Mouse (Mus musculus): ENCODE data around the gene Gm9758.
A peak's percentile ranks its signal among the peaks of the same experiment; 100 is the strongest.
"Not testable (repeated sequence)": the region's sequence is repeated elsewhere in the genome, so short reads cannot be mapped to it uniquely, and the experiment has no call there.

Gene Gm9758

GRCm38 (mm10) chr5:14914799-14915198 is at the start of gene Gm9758:
TSS of gene Gm9758 (minus strand) at chr5:14914899.
- not testable (repeated sequence) for DNase-seq (ENCODE audit: low read depth, low spot score)

GRCm38 (mm10) chr5:14963821-14964220 is 49.1 kb upstream of the Gm9758 start:
- DNase-seq (ENCODE audit: low read depth, low spot score) = peak; percentile 3

- DNase-seq (ENCODE audit: low read depth, low spot score) = not testable (repeated sequence)
Observed at GRCm38 (mm10) chr5:14961502-14961901, 46.8 kb upstream of the Gm9758 start.

DNA sequence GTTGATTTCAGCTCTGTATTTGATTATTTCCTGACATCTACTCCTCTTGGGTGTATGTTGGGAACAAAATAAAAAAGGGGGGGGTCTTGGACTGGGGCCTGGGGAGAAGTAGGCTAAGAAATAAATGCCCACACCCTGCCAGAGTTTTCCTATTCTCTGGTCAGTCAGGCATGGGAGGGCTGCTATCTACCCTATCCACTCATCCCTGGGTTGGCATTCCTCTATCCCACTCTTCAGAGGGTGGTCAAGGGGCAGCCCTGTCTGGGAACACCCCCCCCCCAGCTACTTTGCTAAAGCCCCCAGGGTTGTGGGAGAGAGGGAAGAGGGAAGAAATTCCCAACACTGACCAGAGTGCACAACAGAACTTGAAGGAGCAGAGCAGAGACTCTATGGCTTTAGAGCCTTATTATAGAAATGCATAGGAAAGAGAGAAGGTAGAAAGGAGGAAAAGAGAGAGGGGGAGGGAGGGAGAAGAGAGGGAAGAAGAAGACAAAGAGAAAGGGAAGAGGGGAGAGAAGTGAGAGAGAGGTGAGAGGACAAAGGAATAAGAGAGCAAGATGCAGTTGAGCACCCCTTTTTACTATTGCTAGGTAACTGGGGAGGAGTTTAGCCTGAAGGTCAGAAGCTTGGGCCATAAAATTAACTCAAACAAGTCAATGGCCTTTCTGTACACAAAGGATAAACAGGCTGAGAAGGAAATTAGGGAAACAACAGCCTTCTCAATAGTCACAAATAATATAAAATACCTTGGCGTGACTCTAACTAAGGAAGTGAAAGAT is 41.4 kb upstream of the Gm9758 start:
- not testable (repeated sequence) for DNase-seq (ENCODE audit: low read depth, low spot score)

- DNase-seq (ENCODE audit: low read depth, low spot score) = not testable (repeated sequence)
Observed at GRCm38 (mm10) chr5:14953587-14953986, 38.9 kb upstream of the Gm9758 start.

- DNase-seq (ENCODE audit: low read depth, low spot score) = not testable (repeated sequence)
Observed at GRCm38 (mm10) chr5:14952749-14953148, 38.0 kb upstream of the Gm9758 start.

GRCm38 (mm10) chr5:14951822-14952221 is 37.1 kb upstream of the Gm9758 start:
- not testable (repeated sequence) for DNase-seq (ENCODE audit: low read depth, low spot score)

DNA sequence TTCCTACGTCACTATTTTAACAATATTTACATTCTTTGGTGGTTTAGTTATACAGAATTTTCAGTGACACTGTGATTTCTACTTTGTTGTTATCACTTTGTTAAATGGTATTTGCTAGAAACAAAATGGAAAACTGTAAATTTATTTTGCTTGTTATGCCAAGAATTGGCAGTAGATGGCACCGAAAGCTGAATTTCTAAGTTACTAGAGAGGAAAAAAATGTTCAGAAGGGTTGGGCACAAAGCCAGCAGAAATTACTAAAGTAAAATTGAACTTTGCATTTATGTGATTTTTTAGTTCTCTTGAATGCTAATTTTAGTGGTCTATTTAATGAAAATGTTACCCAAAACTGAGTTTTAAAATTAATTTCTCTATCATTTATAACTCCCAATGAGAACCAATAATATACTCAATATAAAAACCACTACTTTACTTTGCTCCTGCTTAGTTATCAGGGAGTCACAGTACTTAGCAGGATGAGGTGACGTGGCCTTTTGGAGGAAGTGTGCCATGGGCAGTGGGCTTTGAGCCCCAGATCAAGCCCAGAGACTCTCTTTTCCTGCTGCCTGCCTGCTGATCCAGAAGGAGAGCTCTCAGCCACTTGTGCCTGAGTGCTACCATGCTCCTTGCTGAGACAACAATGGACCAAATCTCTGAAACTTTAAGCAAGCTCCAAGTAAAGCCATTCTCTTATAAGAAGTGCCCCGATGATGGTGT is 32.9 kb upstream of the Gm9758 start:
- not testable (repeated sequence) for DNase-seq (ENCODE audit: low read depth, low spot score)

DNA sequence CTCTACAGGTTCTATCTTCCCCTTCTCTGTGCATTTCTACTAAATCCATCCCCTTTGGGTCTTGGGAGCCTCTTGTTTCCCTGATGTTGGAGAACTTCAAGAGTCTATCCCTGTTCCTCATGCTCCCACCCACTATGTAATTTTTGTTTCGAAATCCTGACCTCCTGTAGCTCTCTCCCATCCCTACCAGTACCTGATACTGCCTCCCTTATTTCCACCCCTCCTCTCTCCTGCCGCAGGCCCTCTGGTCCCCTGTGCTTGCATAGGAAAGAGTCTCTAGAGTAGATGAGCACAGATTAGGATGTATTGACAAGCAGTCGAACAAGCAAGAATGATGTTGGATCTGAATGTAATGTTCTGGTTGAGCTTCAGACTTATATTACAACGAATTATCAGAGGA is 30.8 kb upstream of the Gm9758 start:
- DNase-seq (ENCODE audit: low read depth, low spot score) = not testable (repeated sequence)

- not testable (repeated sequence) for DNase-seq (ENCODE audit: low read depth, low spot score)
Observed at GRCm38 (mm10) chr5:14941043-14941442, 26.3 kb upstream of the Gm9758 start.

DNA sequence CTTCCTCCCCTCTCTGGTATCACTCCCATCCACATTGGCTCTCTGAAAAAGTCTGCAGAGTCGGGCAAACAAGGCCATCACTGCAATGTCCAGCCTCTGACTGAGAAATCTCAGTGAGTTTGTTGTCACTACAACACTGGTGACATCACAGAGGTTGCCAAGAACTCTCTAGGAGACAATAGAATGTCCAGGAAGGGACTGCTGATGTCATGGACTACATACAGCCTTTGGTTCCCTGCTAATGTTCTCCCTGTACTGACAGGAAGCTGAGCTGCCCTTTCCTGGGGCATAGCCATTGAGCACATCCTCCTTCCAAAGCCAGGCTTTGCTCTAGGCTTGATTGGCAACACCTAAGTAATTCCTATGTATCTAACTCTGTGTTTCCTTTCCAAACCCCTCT is 23.6 kb upstream of the Gm9758 start, which contains the start of gene Speer4e:
Gene Speer4e, minus strand, starts transcription at position 101 of the 400 bp plus-strand sequence.
- not testable (repeated sequence) for DNase-seq (ENCODE audit: low read depth, low spot score)

- not testable (repeated sequence) for DNase-seq (ENCODE audit: low read depth, low spot score)
Observed at GRCm38 (mm10) chr5:14933721-14934120, 19.0 kb upstream of the Gm9758 start.

DNA sequence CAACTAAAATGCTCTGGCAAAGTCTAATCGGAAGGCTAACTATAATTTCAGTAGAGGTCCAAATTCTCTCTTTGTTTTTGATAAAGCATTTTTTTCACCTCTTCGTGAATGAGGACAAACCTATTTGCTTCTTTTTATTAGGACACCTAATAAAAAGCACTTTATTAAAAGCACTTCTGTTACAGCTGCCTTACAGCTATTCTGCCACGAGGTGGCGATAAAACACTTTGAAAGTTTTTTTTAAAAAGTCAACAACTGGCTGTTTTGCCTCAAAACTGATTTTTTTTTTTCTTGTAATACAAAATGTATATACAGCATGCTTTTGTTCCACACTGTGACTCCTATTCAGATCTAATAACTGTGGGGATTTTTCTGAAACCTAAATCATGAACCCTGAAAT is 12.3 kb upstream of the Gm9758 start:
- not testable (repeated sequence) for DNase-seq (ENCODE audit: low read depth, low spot score)

- not testable (repeated sequence) for DNase-seq (ENCODE audit: low read depth, low spot score)
Observed at GRCm38 (mm10) chr5:14914361-14914760, 338 bp downstream of the Gm9758 start.

- DNase-seq (ENCODE audit: low read depth, low spot score) = not testable (repeated sequence)
Observed at GRCm38 (mm10) chr5:14903539-14903938, 11.2 kb downstream of the Gm9758 start.

GRCm38 (mm10) chr5:14892242-14892641 is 22.5 kb downstream of the Gm9758 start:
- DNase-seq (ENCODE audit: low read depth, low spot score) = no peak

GRCm38 (mm10) chr5:14885291-14885690 is 29.4 kb downstream of the Gm9758 start:
- DNase-seq (ENCODE audit: low read depth, low spot score) = not testable (repeated sequence)
